Mouse (Mus musculus) embryonic facial prominence, embryonic 11.5 days (tissue): ENCODE measurements around the gene Cyp2d34. TPM values are rescaled to one million over a fixed set of nuclear protein-coding genes. Genes with fewer than 3 reads are reported as not detected.

Experiments used
- microRNA-seq: library from miRNA; unstranded; fragments of <30 nt; microRNA quantifications from one replicate; pipeline ENCODE4, GENCODE M21; 2016; ENCODE audit warnings: borderline number of aligned reads
- polyA plus RNA-seq: library from polyadenylated mRNA; unstranded; fragments of >200 nt; fragmentation: Nextera tagmentation; extraction: Ambion mirVana; gene quantifications from 2 replicates; pipeline ENCODE4 v1.2.1, GENCODE M21; 2014

Cyp2d34 gene
- polyA plus RNA-seq, 1 experiment from 2014 or later = not detected

Small RNA genes lying within 50 kb of the gene (microRNA-seq; reads per million reads assigned to microRNA genes)
- gene Gm27463 (not detected), gene Gm27742 (not detected)

Other genes with a start within 250 kb of the Cyp2d34 start
- gene Cyp2d22, start 240.7 kb downstream of the Cyp2d34 start, polyA plus RNA-seq = 1.4 and 2.2 TPM in 2 replicates
- not detected in 2 replicates for gene Cyp2d11, start 226.9 kb downstream of the Cyp2d34 start, polyA plus RNA-seq
- gene Cyp2d10, start 213.8 kb downstream of the Cyp2d34 start, polyA plus RNA-seq = not detected in 2 replicates
- gene Cyp2d9, start 187.5 kb downstream of the Cyp2d34 start, polyA plus RNA-seq = not detected in 2 replicates
- gene Cyp2d12, start 65.9 kb downstream of the Cyp2d34 start, polyA plus RNA-seq = not detected in 2 replicates
- gene Cyp2d40, start 143.2 kb upstream of the Cyp2d34 start, polyA plus RNA-seq = not detected in 2 replicates
- not detected in 2 replicates for gene Cyp2d26, start 173.3 kb upstream of the Cyp2d34 start, polyA plus RNA-seq